Mouse (Mus musculus) G1E (cell line): ENCODE measurements around the gene Lhx3. TPM values are rescaled to one million over a fixed set of nuclear protein-coding genes. Genes with fewer than 3 reads are reported as not detected.

Source experiments
- ATAC-seq: 2 replicates; pipeline ENCODE4 v1.8.0; 2016; ENCODE audit warnings: mild to moderate bottlenecking; ENCODE audit not compliant: insufficient number of reproducible peaks, poor library complexity, low FRiP score, severe bottlenecking; ENCODE audit errors: extremely low read depth
- DNase-seq: peaks from one replicate; pipeline ENCODE4 v3.0.0; 2012; ENCODE audit warnings: low spot score
- H3K27me3 ChIP-seq: 2 replicates; pipeline ENCODE4 v1.6.1; 2012; ENCODE audit warnings: mild to moderate bottlenecking, low read length, inconsistent platforms; ENCODE audit not compliant: insufficient read depth
- H3K36me3 ChIP-seq: replicated peaks from 2 replicates; pipeline ENCODE3; 2012; ENCODE audit warnings: mild to moderate bottlenecking, inconsistent platforms
- H3K4me1 ChIP-seq: 2 replicates; pipeline ENCODE4 v1.6.1; 2012; ENCODE audit warnings: low read depth, low read length, inconsistent platforms, mixed read lengths; ENCODE audit not compliant: insufficient read depth
- H3K4me3 ChIP-seq: 2 replicates; pipeline ENCODE4 v1.5.1; 2012; ENCODE audit warnings: low read depth, mild to moderate bottlenecking, inconsistent platforms, low read length, moderate library complexity, mixed read lengths
- H3K9me3 ChIP-seq: replicated peaks from 2 replicates; pipeline ENCODE4 v1.6.1; 2012; ENCODE audit warnings: inconsistent platforms
- CTCF ChIP-seq: IDR thresholded peaks from 2 replicates; pipeline ENCODE4 v1.5.1; 2012; ENCODE audit warnings: low read depth, low read length, inconsistent platforms, mixed read lengths
- GATA1 ChIP-seq: IDR thresholded peaks from 2 replicates; pipeline ENCODE4 v1.6.1; 2012; ENCODE audit warnings: borderline replicate concordance, low read length, inconsistent platforms, mixed read lengths
- GATA2 ChIP-seq: IDR thresholded peaks from 2 replicates; pipeline ENCODE4 v1.6.1; 2012; ENCODE audit warnings: low read depth, low read length, inconsistent platforms, borderline replicate concordance
- POLR2AphosphoS5 ChIP-seq: IDR thresholded peaks from 2 replicates; pipeline ENCODE4 v1.6.1; 2012; ENCODE audit warnings: low read depth, low read length, inconsistent platforms; ENCODE audit not compliant: insufficient replicate concordance
- TAL1 ChIP-seq: conservative IDR thresholded peaks from 2 replicates; pipeline ENCODE4 v1.6.1; 2012; ENCODE audit warnings: low read depth, low read length, inconsistent platforms, mixed read lengths
- polyA plus RNA-seq: library from polyadenylated mRNA; stranded (reverse); fragments of >175 nt; gene quantifications from 2 replicates; pipeline ENCODE4 v1.2.3, GENCODE M21; 2012
- total RNA-seq, 2 experiments: library from RNA; stranded (forward) in 1 of 2; stranded (reverse) in 1 of 2; fragments of 200-1000 nt in 1 of 2; fragments of >200 nt in 1 of 2; fragmentation: Nextera tagmentation in 1 of 2; gene quantifications; 2 replicates each; pipeline ENCODE4 v1.2.3; 2014 to 2017

Lhx3 gene
- total RNA-seq (2014; fragmentation: Nextera tagmentation) (not detected in 2 replicates), total RNA-seq (2017) (not detected in 2 replicates), polyA plus RNA-seq (not detected in 2 replicates)

- Histone ChIP-seq H3K4me1 (peaks cover 5% of the 10 kb centered on the region; the same call in 1 of the 2 replicates), H3K36me3 (peaks cover 46% of the 10 kb centered on the region), H3K27me3 (peaks cover 10% of the 10 kb centered on the region; the same call in 1 of the 2 replicates), H3K4me3 (no peak within 1 kb of the TSS), H3K9me3 (no peaks in the 10 kb centered on the region)
- DNase-seq (peak; percentile 83), ATAC-seq (no peak)
- TF ChIP-seq GATA2, result no peak
- no peak for TF ChIP-seq TAL1
- no peak for TF ChIP-seq CTCF
- no peak for TF ChIP-seq POLR2AphosphoS5
- no peak for TF ChIP-seq GATA1
These were observed at the start of gene Lhx3 for GRCm38 (mm10) chr2:26208126-26208789. TSS of gene Lhx3 (minus strand) at chr2:26208289.

GRCm38 (mm10) chr2:26257315-26258096, 49.4 kb upstream of the Lhx3 start:
- peaks cover 61% of the 10 kb centered on the region for H3K27me3 ChIP-seq
- no peak for TF ChIP-seq GATA1

GRCm38 (mm10) chr2:26254816-26255215, 46.7 kb upstream of the Lhx3 start:
- DNase-seq (no peak), ATAC-seq (no peak)
- Histone ChIP-seq H3K4me3 (no peak overlapping the region), H3K36me3 (no peaks in the 10 kb centered on the region), H3K27me3 (peaks cover 84% of the 10 kb centered on the region), H3K4me1 (no peaks in the 10 kb centered on the region), H3K9me3 (no peaks in the 10 kb centered on the region)
- TF ChIP-seq TAL1 (no peak), GATA1 (no peak), CTCF (no peak), GATA2 (no peak), POLR2AphosphoS5 (no peak)

More at GRCm38 (mm10) chr2:26257315-26258096, 49.4 kb upstream of the Lhx3 start:
- ATAC-seq, result no peak
- Histone ChIP-seq H3K4me3 (no peak overlapping the region), H3K9me3 (no peaks in the 10 kb centered on the region), H3K36me3 (no peaks in the 10 kb centered on the region), H3K4me1 (no peaks in the 10 kb centered on the region)
- DNase-seq, result no peak

- no peak overlapping the region for H3K4me3 ChIP-seq
- DNase-seq (no peak), ATAC-seq (no peak)
- TF ChIP-seq POLR2AphosphoS5, result no peak
- TF ChIP-seq GATA1, result no peak
- H3K27me3 ChIP-seq, result peaks cover 90% of the 10 kb centered on the region
- no peaks in the 10 kb centered on the region for H3K9me3 ChIP-seq
- no peaks in the 10 kb centered on the region for H3K4me1 ChIP-seq
- no peaks in the 10 kb centered on the region for H3K36me3 ChIP-seq
These were observed 44.6 kb upstream of the Lhx3 start for GRCm38 (mm10) chr2:26252514-26253206.

GRCm38 (mm10) chr2:26247531-26247930, 39.4 kb upstream of the Lhx3 start:
- Histone ChIP-seq H3K4me3 (no peak overlapping the region), H3K9me3 (no peaks in the 10 kb centered on the region), H3K4me1 (no peaks in the 10 kb centered on the region), H3K27me3 (peaks cover 73% of the 10 kb centered on the region), H3K36me3 (no peaks in the 10 kb centered on the region)
- ATAC-seq (no peak), DNase-seq (no peak)
- TF ChIP-seq GATA2 (no peak), TAL1 (no peak), CTCF (no peak), POLR2AphosphoS5 (no peak), GATA1 (no peak)

- Histone ChIP-seq H3K36me3 (no peaks in the 10 kb centered on the region), H3K9me3 (no peaks in the 10 kb centered on the region), H3K27me3 (peaks cover 36% of the 10 kb centered on the region), H3K4me1 (peaks cover 17% of the 10 kb centered on the region), H3K4me3 (no peak overlapping the region)
- no peak for ATAC-seq
- TF ChIP-seq GATA2, result no peak
- TF ChIP-seq POLR2AphosphoS5, result no peak
- TF ChIP-seq TAL1, result no peak
- no peak for TF ChIP-seq GATA1
- no peak for TF ChIP-seq CTCF
- DNase-seq, result no peak
These were observed 32.8 kb upstream of the Lhx3 start for GRCm38 (mm10) chr2:26240841-26241240.
